ENCODE assay signal across 14 mouse cellular contexts in the genomic region with DNA sequence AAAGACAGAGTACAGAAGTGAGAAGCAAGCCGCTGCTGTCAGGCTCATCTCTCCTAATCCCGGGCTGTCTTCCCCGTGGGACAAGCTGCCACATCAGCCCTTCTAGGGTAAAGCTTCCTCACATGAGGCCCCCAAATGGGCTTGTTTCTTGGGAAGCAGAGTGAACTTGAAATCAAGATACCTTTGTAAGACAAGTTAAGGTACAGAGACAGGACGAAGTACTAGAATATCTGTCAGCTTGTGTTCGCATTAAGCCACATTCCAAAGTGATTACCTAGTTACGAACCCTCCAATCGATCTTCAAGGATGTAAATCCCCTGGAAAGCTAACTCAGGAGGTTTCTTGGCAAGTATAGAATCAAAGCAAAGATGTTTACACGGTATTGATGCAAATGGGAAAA.
"Had no signal": no experiment of that assay in that cellular context is flagged by ENCODE, and none has a peak within 500 bp of the region (broad histone marks: within the 10 kb centered on the region; RNA-seq: fewer than 3 reads in every experiment).

No protein-coding gene starts in this region.

- H3K27me3 ChIP-seq: kidney, embryonic 15.5 days; liver, embryonic 15.5 days had no signal

- H3K27ac ChIP-seq: kidney, embryonic 15.5 days; left cerebral cortex, adult 2 months; limb, embryonic 10.5 days; liver, embryonic 15.5 days had no signal

- H3K9ac ChIP-seq: kidney, embryonic 15.5 days; liver, embryonic 15.5 days had no signal

- H3K36me3 ChIP-seq: kidney, embryonic 15.5 days; limb, embryonic 10.5 days; liver, embryonic 15.5 days had no signal

- ATAC-seq: lung, postnatal 0 days had no signal

- H3K4me1 ChIP-seq: kidney, embryonic 15.5 days; liver, embryonic 15.5 days had no signal

- DNase-seq: kidney, adult 2 months; kidney, postnatal 14 days; lung, adult 2 months; lung, postnatal 36 days; right cerebral cortex, postnatal 4 days; spleen, adult 18-20 months; thymus, adult 18-20 months; thymus, postnatal 14 days had no signal

- H3K4me2 ChIP-seq: kidney, embryonic 15.5 days; liver, embryonic 11.5 days; liver, embryonic 15.5 days had no signal

- H3K4me3 ChIP-seq: kidney, embryonic 15.5 days; left cerebral cortex, adult 2 months; limb, embryonic 10.5 days; liver, embryonic 15.5 days had no signal

- H3K9me3 ChIP-seq: kidney, embryonic 15.5 days; limb, embryonic 10.5 days; liver, embryonic 15.5 days had no signal
